Comparison of ENCODE assay signal across 16 mouse cellular contexts in genomic region chr5:92376795-92377405, GRCm38 (mm10). TPM values are rescaled to one million over a fixed set of nuclear protein-coding genes. Genes with fewer than 3 reads are reported as not detected.
DNase-seq lines count a peak whose midpoint lies in the region; ATAC-seq and TF ChIP-seq lines count a peak whose summit lies in the region.
"Had no signal": no experiment of that assay in that cellular context is flagged by ENCODE, and none has a peak within 500 bp of the region (broad histone marks: within the 10 kb centered on the region; RNA-seq: fewer than 3 reads in every experiment).

No protein-coding gene starts in this region.

- H3K4me3 ChIP-seq in forebrain, embryonic 12.5 days (replicated peaks), result no peak overlapping the region
- H3K4me3 ChIP-seq in forebrain, embryonic 15.5 days, result no peak overlapping the region
- no peak overlapping the region for H3K4me3 ChIP-seq in kidney, embryonic 16.5 days (ENCODE audit: low read length)
- H3K4me3 ChIP-seq in embryonic facial prominence, embryonic 10.5 days, result no peak overlapping the region
- no peak overlapping the region for H3K4me3 ChIP-seq in limb, embryonic 10.5 days
- H3K4me3 ChIP-seq in left cerebral cortex, adult 2 months, result no peak overlapping the region
- H3K4me3 ChIP-seq: embryonic facial prominence, embryonic 15.5 days; hindbrain, embryonic 13.5 days; neural tube, embryonic 15.5 days had no signal

- no peaks in the 10 kb centered on the region for H3K36me3 ChIP-seq in forebrain, embryonic 12.5 days (replicated peaks)
- H3K36me3 ChIP-seq in forebrain, embryonic 15.5 days, result no peaks in the 10 kb centered on the region
- no peaks in the 10 kb centered on the region for H3K36me3 ChIP-seq in kidney, embryonic 16.5 days (ENCODE audit: insufficient read depth, low read length)
- no peaks in the 10 kb centered on the region for H3K36me3 ChIP-seq in embryonic facial prominence, embryonic 10.5 days (replicated peaks)
- no peaks in the 10 kb centered on the region for H3K36me3 ChIP-seq in limb, embryonic 10.5 days
- H3K36me3 ChIP-seq: embryonic facial prominence, embryonic 15.5 days; hindbrain, embryonic 13.5 days; neural tube, embryonic 15.5 days had no signal

- H3K4me1 ChIP-seq in forebrain, embryonic 12.5 days, result peaks cover 13% of the 10 kb centered on the region
- H3K4me1 ChIP-seq in forebrain, embryonic 15.5 days, result peaks cover 8% of the 10 kb centered on the region
- H3K4me1 ChIP-seq in kidney, embryonic 16.5 days (ENCODE audit: insufficient read depth, low read length), result peaks cover 17% of the 10 kb centered on the region; the same call in 1 of the 2 replicates
- H3K4me1 ChIP-seq in embryonic facial prominence, embryonic 10.5 days, result peaks cover 15% of the 10 kb centered on the region
- peaks cover 6% of the 10 kb centered on the region; the same call in 1 of the 2 replicates for H3K4me1 ChIP-seq in limb, embryonic 10.5 days
- H3K4me1 ChIP-seq: hindbrain, embryonic 13.5 days; neural tube, embryonic 15.5 days had no signal

- WGBS in forebrain, embryonic 12.5 days, result 30% methylated on average over 13 of the region's 13 CpGs
- WGBS in forebrain, embryonic 15.5 days, result 30% methylated on average over 13 of the region's 13 CpGs
- WGBS in kidney, embryonic 16.5 days, result 37% methylated on average over 13 of the region's 13 CpGs
- 38% methylated on average over 13 of the region's 13 CpGs for WGBS in embryonic facial prominence, embryonic 10.5 days
- 50% methylated on average over 13 of the region's 13 CpGs for WGBS in limb, embryonic 10.5 days

- TF ChIP-seq CTCF in left cerebral cortex, adult 2 months (IDR thresholded peaks at IDR 0.05), result no peak

- H3K4me2 ChIP-seq in forebrain, embryonic 12.5 days, result no peak overlapping the region; the same call in 1 of the 2 replicates
- H3K4me2 ChIP-seq in forebrain, embryonic 15.5 days (replicated peaks), result no peak overlapping the region
- H3K4me2 ChIP-seq in kidney, embryonic 16.5 days (replicated peaks; ENCODE audit: low read depth, low read length), result peak overlapping the region; percentile 21; the same call in 1 of the 2 replicates
- H3K4me2 ChIP-seq: embryonic facial prominence, embryonic 15.5 days; hindbrain, embryonic 13.5 days; neural tube, embryonic 15.5 days had no signal

- H3K9ac ChIP-seq in forebrain, embryonic 12.5 days, result no peak overlapping the region
- H3K9ac ChIP-seq in forebrain, embryonic 15.5 days (replicated peaks), result no peak overlapping the region
- H3K9ac ChIP-seq in kidney, embryonic 16.5 days (replicated peaks; ENCODE audit: low read length), result no peak overlapping the region
- H3K9ac ChIP-seq: embryonic facial prominence, embryonic 15.5 days; hindbrain, embryonic 13.5 days; neural tube, embryonic 15.5 days had no signal

- ATAC-seq in forebrain, embryonic 12.5 days (ENCODE audit: low FRiP score), result no peak
- ATAC-seq in forebrain, embryonic 15.5 days (replicated peaks), result no peak
- no peak for ATAC-seq in kidney, embryonic 16.5 days (ENCODE audit: low FRiP score, low TSS enrichment)

- 0 out of 2 replicates have a peak overlapping the region, but pooled peaks have one; percentile 25 for H3K27ac ChIP-seq in forebrain, embryonic 12.5 days
- H3K27ac ChIP-seq in forebrain, embryonic 15.5 days (replicated peaks), result no peak overlapping the region
- H3K27ac ChIP-seq in kidney, embryonic 16.5 days (ENCODE audit: low read length), result no peak overlapping the region
- peak overlapping the region; percentile 24; the same call in 1 of the 2 replicates for H3K27ac ChIP-seq in embryonic facial prominence, embryonic 10.5 days (replicated peaks)
- no peak overlapping the region for H3K27ac ChIP-seq in limb, embryonic 10.5 days
- no peak overlapping the region for H3K27ac ChIP-seq in left cerebral cortex, adult 2 months
- H3K27ac ChIP-seq: embryonic facial prominence, embryonic 15.5 days; hindbrain, embryonic 13.5 days; neural tube, embryonic 15.5 days had no signal

- peaks cover 4% of the 10 kb centered on the region; the same call in 1 of the 2 replicates for H3K27me3 ChIP-seq in forebrain, embryonic 12.5 days
- no peaks in the 10 kb centered on the region for H3K27me3 ChIP-seq in forebrain, embryonic 15.5 days
- H3K27me3 ChIP-seq in kidney, embryonic 16.5 days (ENCODE audit: insufficient read depth, low read length), result no peaks in the 10 kb centered on the region
- 0 out of 2 replicates have a peak, but pooled peaks cover 4% of the 10 kb centered on the region for H3K27me3 ChIP-seq in embryonic facial prominence, embryonic 10.5 days (replicated peaks; ENCODE audit: low read depth, poor library complexity, severe bottlenecking)
- no peaks in the 10 kb centered on the region for H3K27me3 ChIP-seq in limb, embryonic 10.5 days (ENCODE audit: low read depth, poor library complexity, severe bottlenecking)
- H3K27me3 ChIP-seq: embryonic facial prominence, embryonic 15.5 days; hindbrain, embryonic 13.5 days; neural tube, embryonic 15.5 days had no signal

- intact Hi-C loops in left cerebral cortex, adult 2 months (cut with DNase I), result no loop called here

- DNase-seq in kidney, adult 11 months, result no peak
- DNase-seq in embryonic facial prominence, embryonic 10.5 days (ENCODE audit: low spot score), result no peak
- DNase-seq in limb, embryonic 10.5 days (ENCODE audit: low spot score), result peak; percentile 28
- no peak for DNase-seq in layer of hippocampus, adult 9-11 months
- no peak for DNase-seq in left cerebral cortex, adult 2 months (ENCODE audit: extremely low spot score in 1 of 2, low spot score in 2 of 2)
- DNase-seq: cerebellum, postnatal 25 days; lung, adult 2 months had no signal

- no peaks in the 10 kb centered on the region for H3K9me3 ChIP-seq in forebrain, embryonic 12.5 days
- no peaks in the 10 kb centered on the region for H3K9me3 ChIP-seq in forebrain, embryonic 15.5 days
- H3K9me3 ChIP-seq in kidney, embryonic 16.5 days (ENCODE audit: low read length), result no peaks in the 10 kb centered on the region
- no peaks in the 10 kb centered on the region for H3K9me3 ChIP-seq in embryonic facial prominence, embryonic 10.5 days
- no peaks in the 10 kb centered on the region for H3K9me3 ChIP-seq in limb, embryonic 10.5 days (replicated peaks)
- H3K9me3 ChIP-seq: embryonic facial prominence, embryonic 15.5 days; hindbrain, embryonic 13.5 days; neural tube, embryonic 15.5 days had no signal

RNA-seq across cellular contexts. Expression of gene Cxcl10, which starts 28.2 kb away (rescaled TPM):
- polyA plus RNA-seq in forebrain, embryonic 12.5 days (2016; fragmentation: Nextera tagmentation; extraction: Ambion mirVana), result 0.29 TPM in 1 of 2 replicates, not detected in the other
- 0.20 TPM in 1 of 2 replicates, not detected in the other for polyA plus RNA-seq in forebrain, embryonic 15.5 days (2015; fragmentation: Nextera tagmentation; extraction: Ambion mirVana)
- 1.1 TPM in 2 replicates for polyA plus RNA-seq in kidney, embryonic 16.5 days (2015; fragmentation: Nextera tagmentation; extraction: Ambion mirVana)
- 0.14 TPM in 1 of 2 replicates, not detected in the other for polyA plus RNA-seq in embryonic facial prominence, embryonic 10.5 days (2016; fragmentation: Nextera tagmentation; extraction: Ambion mirVana)
- 0.26 and 0.28 TPM in 2 replicates for polyA plus RNA-seq in limb, embryonic 10.5 days (2016; fragmentation: Nextera tagmentation; extraction: Ambion mirVana)
- total RNA-seq in left cerebral cortex, adult 2 months (2021), result not detected
- total RNA-seq: left cerebral cortex, postnatal 25 days; MEL had no signal

RNA-seq across cellular contexts. Expression of gene Art3, which starts 45.3 kb away (rescaled TPM):
- 0.79 and 0.83 TPM in 2 replicates for polyA plus RNA-seq in forebrain, embryonic 12.5 days (2016; fragmentation: Nextera tagmentation; extraction: Ambion mirVana)
- 3.5 and 4.0 TPM in 2 replicates for polyA plus RNA-seq in forebrain, embryonic 15.5 days (2015; fragmentation: Nextera tagmentation; extraction: Ambion mirVana)
- 2.6 and 3.5 TPM in 2 replicates for polyA plus RNA-seq in kidney, embryonic 16.5 days (2015; fragmentation: Nextera tagmentation; extraction: Ambion mirVana)
- 1.4 and 1.6 TPM in 2 replicates for polyA plus RNA-seq in embryonic facial prominence, embryonic 10.5 days (2016; fragmentation: Nextera tagmentation; extraction: Ambion mirVana)
- polyA plus RNA-seq in limb, embryonic 10.5 days (2016; fragmentation: Nextera tagmentation; extraction: Ambion mirVana), result 0.89 and 2.0 TPM in 2 replicates
- 1 to 10 TPM; 3.8 to 7.5 TPM for total RNA-seq in left cerebral cortex, adult 2 months (2021)
- total RNA-seq: MEL had no signal

RNA-seq across cellular contexts. Expression of gene Cxcl9, which starts 49.0 kb away (rescaled TPM):
- polyA plus RNA-seq in forebrain, embryonic 12.5 days (2016; fragmentation: Nextera tagmentation; extraction: Ambion mirVana), result not detected in 2 replicates
- not detected in 2 replicates for polyA plus RNA-seq in forebrain, embryonic 15.5 days (2015; fragmentation: Nextera tagmentation; extraction: Ambion mirVana)
- not detected in 2 replicates for polyA plus RNA-seq in kidney, embryonic 16.5 days (2015; fragmentation: Nextera tagmentation; extraction: Ambion mirVana)
- polyA plus RNA-seq in embryonic facial prominence, embryonic 10.5 days (2016; fragmentation: Nextera tagmentation; extraction: Ambion mirVana), result not detected in 2 replicates
- not detected in 2 replicates for polyA plus RNA-seq in limb, embryonic 10.5 days (2016; fragmentation: Nextera tagmentation; extraction: Ambion mirVana)
- not detected for total RNA-seq in left cerebral cortex, adult 2 months (2021)
- total RNA-seq: left cerebral cortex, postnatal 25 days; MEL had no signal
- polyA plus RNA-seq: C2C12; hindbrain, embryonic 13.5 days; neural tube, embryonic 15.5 days had no signal

RNA-seq across cellular contexts. Expression of gene Nup54, which starts 58.1 kb away (rescaled TPM):
- 57.3 and 58.4 TPM in 2 replicates for polyA plus RNA-seq in forebrain, embryonic 12.5 days (2016; fragmentation: Nextera tagmentation; extraction: Ambion mirVana)
- polyA plus RNA-seq in forebrain, embryonic 15.5 days (2015; fragmentation: Nextera tagmentation; extraction: Ambion mirVana), result 55.7 and 60.0 TPM in 2 replicates
- 54.1 and 54.4 TPM in 2 replicates for polyA plus RNA-seq in kidney, embryonic 16.5 days (2015; fragmentation: Nextera tagmentation; extraction: Ambion mirVana)
- polyA plus RNA-seq in embryonic facial prominence, embryonic 10.5 days (2016; fragmentation: Nextera tagmentation; extraction: Ambion mirVana), result 72.6 and 76.2 TPM in 2 replicates
- polyA plus RNA-seq in limb, embryonic 10.5 days (2016; fragmentation: Nextera tagmentation; extraction: Ambion mirVana), result 76.6 and 81.9 TPM in 2 replicates
- 10 to 100 TPM; 23.7 to 31.3 TPM for total RNA-seq in left cerebral cortex, adult 2 months (2021)

Comparison
In these comparisons a context has a peak if more than half of its experiments do, and no peak if none do; other contexts are left out.
1. H3K27ac ChIP-seq: peak in forebrain, embryonic 12.5 days (single experiment) and embryonic facial prominence, embryonic 10.5 days (single experiment); none in forebrain, embryonic 15.5 days (single experiment), kidney, embryonic 16.5 days (single experiment), limb, embryonic 10.5 days (single experiment) and left cerebral cortex, adult 2 months (single experiment).